Mouse (Mus musculus) lung, adult 2 months (tissue): ENCODE measurements around the gene Slc4a5. TPM values are rescaled to one million over a fixed set of nuclear protein-coding genes. Genes with fewer than 3 reads are reported as not detected.

Experiments used
- DNase-seq: peaks from one replicate; pipeline ENCODE4 v3.0.0; 2022
- H3K4me1 ChIP-seq: fragments of 200-500 bp; 2 replicates; pipeline ENCODE4 v1.6.1; 2011; ENCODE audit warnings: low read length; ENCODE audit not compliant: control insufficient read depth, insufficient read depth
- H3K4me3 ChIP-seq: fragments of 200-500 bp; replicated peaks from 2 replicates; pipeline ENCODE3; 2011; ENCODE audit warnings: low read depth, mild to moderate bottlenecking, control low read depth, low read length; ENCODE audit errors: extremely low read depth
- CTCF ChIP-seq: fragments of 200-500 bp; IDR thresholded peaks from 2 replicates; pipeline ENCODE4 v1.5.1; 2011; ENCODE audit warnings: mild to moderate bottlenecking, low read length, control low read depth; ENCODE audit not compliant: insufficient read depth
- POLR2A ChIP-seq: fragments of 200-500 bp; IDR thresholded peaks from 2 replicates; pipeline ENCODE4 v1.6.1; 2011; ENCODE audit warnings: low read depth, mild to moderate bottlenecking, control low read depth, low read length, borderline replicate concordance; ENCODE audit errors: extremely low read depth
- WGBS: fragments of 180-500 bp; shearing (Covaris S2); methylation state at CpG from one replicate; pipeline ENCODE4 v1.1.7; 2018; 5-methylcytosine and 5-hydroxymethylcytosine counted together
- polyA plus RNA-seq: library from polyadenylated mRNA; depleted of rRNA; stranded (reverse); fragments of >200 nt; gene quantifications from 2 replicates; pipeline ENCODE4 v1.2.3, GENCODE M21; 2012

Slc4a5 gene
- polyA plus RNA-seq, 1 experiment = 62.3 TPM

- TF ChIP-seq CTCF (no peak), POLR2A (no peak)
- DNase-seq = no peak
- WGBS = 75% methylated on average over 7 of the region's 7 CpGs
- H3K4me1 ChIP-seq = no peaks in the 10 kb centered on the region
- H3K4me3 ChIP-seq = no peak overlapping the region
Measured at GRCm38 (mm10) chr6:83254242-83254641, 34.6 kb downstream of the Slc4a5 start.

- Histone ChIP-seq H3K4me1 (no peaks in the 10 kb centered on the region), H3K4me3 (no peak overlapping the region)
- DNase-seq = no peak
- TF ChIP-seq POLR2A = no peak
- no peak for TF ChIP-seq CTCF
- WGBS = 89% methylated on average over 1 of the region's 1 CpGs
Measured at GRCm38 (mm10) chr6:83264516-83264915, 44.9 kb downstream of the Slc4a5 start.

- Histone ChIP-seq H3K4me3 (no peak overlapping the region), H3K4me1 (no peaks in the 10 kb centered on the region)
- no peak for DNase-seq
- TF ChIP-seq CTCF (no peak), POLR2A (no peak)
Measured at GRCm38 (mm10) chr6:83265253-83265652, 45.6 kb downstream of the Slc4a5 start.

- no peaks in the 10 kb centered on the region for H3K4me1 ChIP-seq
- DNase-seq = no peak
- WGBS = 88% methylated on average over 4 of the region's 4 CpGs
- TF ChIP-seq CTCF (no peak), POLR2A (no peak)
- no peak overlapping the region for H3K4me3 ChIP-seq
Measured at GRCm38 (mm10) chr6:83265653-83266052, 46.0 kb downstream of the Slc4a5 start.

- H3K4me1 ChIP-seq = no peaks in the 10 kb centered on the region
- 52% methylated on average over 4 of the region's 4 CpGs for WGBS
- H3K4me3 ChIP-seq = no peak overlapping the region
- no peak for DNase-seq
- TF ChIP-seq CTCF (no peak), POLR2A (no peak)
Measured at GRCm38 (mm10) chr6:83267616-83268015, 48.0 kb downstream of the Slc4a5 start.

GRCm38 (mm10) chr6:83268144-83269010 lies 48.7 kb downstream of the Slc4a5 start:
- TF ChIP-seq POLR2A (no peak), CTCF (peak; percentile 69)
- DNase-seq = peak; percentile 84
- no peaks in the 10 kb centered on the region for H3K4me1 ChIP-seq
- H3K4me3 ChIP-seq = peak overlapping the region; percentile 43
- 2% methylated on average over 28 of the region's 28 CpGs for WGBS

- Histone ChIP-seq H3K4me3 (no peak overlapping the region), H3K4me1 (no peaks in the 10 kb centered on the region)
- no peak for DNase-seq
- WGBS = 76% methylated on average over 11 of the region's 11 CpGs
- TF ChIP-seq CTCF (no peak), POLR2A (no peak)
Measured at GRCm38 (mm10) chr6:83273733-83274132, 54.1 kb downstream of the Slc4a5 start.

GRCm38 (mm10) chr6:83277151-83277550 lies 57.5 kb downstream of the Slc4a5 start:
- TF ChIP-seq CTCF = no peak
- no peak for TF ChIP-seq POLR2A
- DNase-seq = no peak
- WGBS = 62% methylated on average over 13 of the region's 13 CpGs
- Histone ChIP-seq H3K4me3 (no peak overlapping the region), H3K4me1 (no peaks in the 10 kb centered on the region)

- Histone ChIP-seq H3K4me1 (no peaks in the 10 kb centered on the region), H3K4me3 (no peak overlapping the region)
- WGBS = 22% methylated on average over 2 of the region's 2 CpGs
- TF ChIP-seq CTCF = peak; percentile 68
- no peak for TF ChIP-seq POLR2A
- peak; percentile 18 for DNase-seq
Measured at GRCm38 (mm10) chr6:83278881-83279280, 59.3 kb downstream of the Slc4a5 start.
